In genomic region chr17:64766507-64766906, GRCm38 (mm10) we compare ENCODE assay signal across 23 mouse cellular contexts.
A peak's percentile ranks its signal among the peaks of the same experiment; 100 is the strongest.
DNase-seq lines count a peak whose midpoint lies in the region; ATAC-seq and TF ChIP-seq lines count a peak whose summit lies in the region.
"Had no signal": no experiment of that assay in that cellular context is flagged by ENCODE, and none has a peak within 500 bp of the region (broad histone marks: within the 10 kb centered on the region; RNA-seq: fewer than 3 reads in every experiment).

No protein-coding gene starts in this region.

- no peak for TF ChIP-seq POLR2A in liver, adult 2 months (IDR thresholded peaks at IDR 0.05; ENCODE audit: extremely low read depth, insufficient read depth, low read length)

- no peak for TF ChIP-seq EP300 in liver, postnatal 0 days (IDR thresholded peaks at IDR 0.05; ENCODE audit: low read depth)

- H3K27ac ChIP-seq in liver, adult 2 months (replicated peaks; ENCODE audit: insufficient read depth, low read depth, low read length) = peak overlapping the region; percentile 95
- H3K27ac ChIP-seq in liver, postnatal 0 days (ENCODE audit: low read depth) = no peak overlapping the region
- H3K27ac ChIP-seq: embryonic facial prominence, embryonic 10.5 days; embryonic facial prominence, embryonic 12.5 days; forebrain, embryonic 13.5 days; forebrain, embryonic 15.5 days had no signal

- H3K27me3 ChIP-seq in liver, adult 2 months (ENCODE audit: control insufficient read depth, insufficient read depth, low read length) = no peaks in the 10 kb centered on the region
- H3K27me3 ChIP-seq in liver, postnatal 0 days (ENCODE audit: insufficient read depth, low read length) = no peaks in the 10 kb centered on the region
- H3K27me3 ChIP-seq: CH12.LX; embryonic facial prominence, embryonic 12.5 days; forebrain, embryonic 13.5 days; forebrain, embryonic 15.5 days had no signal

- ATAC-seq in liver, postnatal 0 days = no peak
- ATAC-seq: CD4-positive, CD25-positive, alpha-beta regulatory T cell, adult 4 months; forebrain, embryonic 13.5 days; forebrain, embryonic 15.5 days; forebrain, postnatal 0 days had no signal

- H3K79me2 ChIP-seq in liver, adult 2 months (ENCODE audit: control insufficient read depth, insufficient read depth, low read length) = no peaks in the 10 kb centered on the region; the same call in 1 of the 2 replicates

- no peak overlapping the region for H3K4me2 ChIP-seq in liver, postnatal 0 days (ENCODE audit: low read depth, low read length)
- H3K4me2 ChIP-seq: embryonic facial prominence, embryonic 12.5 days; forebrain, embryonic 13.5 days; forebrain, embryonic 15.5 days had no signal

- 35% methylated on average over 6 of the region's 6 CpGs for WGBS in liver, adult 2 months
- whole genome bisulfite sequencing in liver, postnatal 0 days (ENCODE audit: insufficient replicate concordance) = 60% methylated on average over 6 of the region's 6 CpGs

- H3K4me1 ChIP-seq in liver, adult 2 months (ENCODE audit: control insufficient read depth, insufficient read depth, low read length) = peaks cover 27% of the 10 kb centered on the region
- no peaks in the 10 kb centered on the region for H3K4me1 ChIP-seq in liver, postnatal 0 days (ENCODE audit: insufficient read depth)
- H3K4me1 ChIP-seq: embryonic facial prominence, embryonic 12.5 days; forebrain, embryonic 15.5 days had no signal

- no peaks in the 10 kb centered on the region for H3K36me3 ChIP-seq in liver, adult 2 months (ENCODE audit: control insufficient read depth, insufficient read depth, low read length)
- no peaks in the 10 kb centered on the region for H3K36me3 ChIP-seq in liver, postnatal 0 days (replicated peaks; ENCODE audit: insufficient read depth, low read length)
- H3K36me3 ChIP-seq: embryonic facial prominence, embryonic 10.5 days; embryonic facial prominence, embryonic 12.5 days; forebrain, embryonic 15.5 days; G1E had no signal

- H3K9me3 ChIP-seq in liver, postnatal 0 days (ENCODE audit: low read length) = no peaks in the 10 kb centered on the region
- H3K9me3 ChIP-seq: embryonic facial prominence, embryonic 10.5 days; embryonic facial prominence, embryonic 12.5 days; forebrain, embryonic 13.5 days; forebrain, embryonic 15.5 days had no signal

- H3K9ac ChIP-seq in liver, adult 2 months (ENCODE audit: low read depth, low read length) = peak overlapping the region; percentile 1; the same call in 1 of the 2 replicates
- H3K9ac ChIP-seq in liver, postnatal 0 days (replicated peaks) = no peak overlapping the region
- H3K9ac ChIP-seq: embryonic facial prominence, embryonic 12.5 days; forebrain, embryonic 13.5 days; forebrain, embryonic 15.5 days; forebrain, postnatal 0 days had no signal

- TF ChIP-seq CTCF in liver, adult 2 months (IDR thresholded peaks at IDR 0.05; ENCODE audit: low read depth, low read length) = no peak
- TF ChIP-seq CTCF in liver, postnatal 0 days (IDR thresholded peaks at IDR 0.05; ENCODE audit: low read depth) = no peak

- DNase-seq in liver, adult 2 months (ENCODE audit: extremely low read depth, low read depth, low spot score) = peak; percentile 83
- DNase-seq in liver, postnatal 0 days = no peak
- DNase-seq in 3T3-L1 (ENCODE audit: low read depth, low spot score) (peak; percentile 65), NIH3T3 (ENCODE audit: low read depth) (peak; percentile 38)
- no peak for DNase-seq in cerebellum, adult 18-20 months
- no peak for DNase-seq in right cerebral cortex, adult 2 months (ENCODE audit: low spot score in 2 of 2)
- no peak for DNase-seq in layer of hippocampus, postnatal 10 days (ENCODE audit: low spot score in 2 of 2)
- DNase-seq: adrenal gland, adult 2 months; adrenal gland, postnatal 10 days; adrenal gland, postnatal 25 days; cerebellum, adult 11 months; cerebellum, adult 2 months; cerebellum, adult 9-10 months; cerebellum, postnatal 10 days; cerebellum, postnatal 25 days; forebrain, postnatal 0 days had no signal

- H3K4me3 ChIP-seq in liver, adult 2 months (ENCODE audit: insufficient read depth, low read depth, low read length) = no peak overlapping the region
- no peak overlapping the region for H3K4me3 ChIP-seq in liver, postnatal 0 days (ENCODE audit: low read depth, low read length)
- H3K4me3 ChIP-seq: embryonic facial prominence, embryonic 10.5 days; embryonic facial prominence, embryonic 12.5 days; forebrain, embryonic 13.5 days; forebrain, embryonic 15.5 days had no signal

Comparison
In these comparisons a context has a peak if more than half of its experiments do, and no peak if none do; other contexts are left out.
1. DNase-seq: peak in liver, adult 2 months (single experiment), 3T3-L1 (single experiment) and NIH3T3 (single experiment); none in liver, postnatal 0 days (single experiment), cerebellum, adult 18-20 months (0 of 2), right cerebral cortex, adult 2 months (0 of 2) and layer of hippocampus, postnatal 10 days (0 of 2).